Mouse (Mus musculus): Measurements from ENCODE around the gene Ric3.

Gene Ric3

DNA sequence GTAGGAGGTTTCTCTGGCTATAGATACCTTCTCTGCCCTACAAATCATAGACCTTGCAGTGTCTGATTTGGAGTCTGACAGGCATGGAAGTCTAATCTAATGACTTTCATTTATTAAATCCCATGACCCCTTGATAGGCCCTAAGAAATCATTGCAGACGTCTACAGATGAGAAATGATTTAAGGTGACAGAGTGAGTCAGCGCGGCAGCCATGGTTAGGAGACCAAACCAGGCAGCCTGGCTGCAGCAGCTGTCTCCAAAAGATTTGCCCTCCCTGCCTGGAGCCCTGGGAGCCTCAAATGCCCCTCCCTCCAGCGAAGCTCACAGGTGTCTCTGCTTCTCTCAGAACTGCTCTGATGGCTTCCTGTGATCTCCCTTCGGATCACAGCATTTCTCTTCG lies 87.0 kb downstream of the Ric3 start:
- DNase-seq, result no peak

DNA sequence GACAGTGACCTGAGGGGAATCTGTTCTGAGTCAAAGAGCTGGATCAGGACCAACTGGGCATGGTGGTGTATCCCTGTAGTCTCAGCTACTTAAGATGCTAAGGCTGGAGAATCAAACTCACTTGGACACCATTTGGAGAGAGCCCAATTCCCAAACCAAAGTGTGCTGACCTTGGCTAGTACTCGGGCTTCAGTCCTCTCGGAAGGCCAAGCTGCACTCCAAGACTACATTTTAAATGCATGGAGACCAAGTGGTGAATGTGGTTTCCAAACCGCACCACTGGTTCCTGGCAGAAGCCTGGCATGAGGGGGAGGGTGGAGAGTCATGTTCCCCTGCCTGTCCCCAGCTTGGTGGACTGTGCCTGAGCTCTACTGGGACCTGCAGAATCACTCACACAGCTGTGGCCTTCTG lies 89.2 kb downstream of the Ric3 start:
- peak; percentile 72 to 73 for DNase-seq

DNA sequence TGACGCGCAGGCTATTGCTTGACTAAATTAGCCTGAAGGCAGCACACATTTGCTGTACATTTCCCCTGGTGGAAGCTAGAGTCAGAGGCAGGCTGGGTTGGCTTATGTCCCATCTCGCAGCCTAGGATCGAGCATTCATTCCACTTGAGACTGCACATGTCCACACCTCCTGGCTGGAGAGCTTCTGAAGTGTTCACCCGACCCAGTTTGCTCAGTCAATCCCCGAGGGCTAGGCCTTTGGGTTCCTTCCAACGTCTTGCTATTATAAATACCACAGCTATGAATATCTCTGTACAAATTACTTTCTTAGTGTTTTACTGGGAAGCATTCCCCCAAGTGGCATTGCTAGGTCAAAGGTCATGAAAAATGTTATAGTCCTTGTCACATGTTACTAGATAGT lies 89.9 kb downstream of the Ric3 start:
- DNase-seq, result peak; percentile 48 to 53

DNA sequence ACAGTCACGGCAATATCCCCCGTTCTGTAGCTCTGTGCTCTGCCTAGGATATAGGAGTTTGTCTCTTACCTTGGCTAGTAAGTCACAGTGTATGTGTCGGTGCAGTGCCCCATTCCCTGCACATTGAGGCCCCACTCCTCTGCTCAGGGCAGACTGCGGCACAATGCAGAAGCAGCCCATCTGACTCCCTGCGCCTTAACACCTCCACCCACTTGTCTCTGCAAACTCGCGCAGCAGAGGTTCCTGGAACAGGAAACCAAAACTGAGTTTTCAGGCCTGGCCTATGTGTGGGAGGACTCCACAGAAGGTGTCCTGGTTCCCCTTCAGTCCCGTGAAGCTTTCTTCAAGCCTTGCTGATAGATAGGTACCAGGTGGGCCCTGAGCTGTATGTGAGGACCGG lies 91.9 kb downstream of the Ric3 start:
- DNase-seq, result no peak

DNA sequence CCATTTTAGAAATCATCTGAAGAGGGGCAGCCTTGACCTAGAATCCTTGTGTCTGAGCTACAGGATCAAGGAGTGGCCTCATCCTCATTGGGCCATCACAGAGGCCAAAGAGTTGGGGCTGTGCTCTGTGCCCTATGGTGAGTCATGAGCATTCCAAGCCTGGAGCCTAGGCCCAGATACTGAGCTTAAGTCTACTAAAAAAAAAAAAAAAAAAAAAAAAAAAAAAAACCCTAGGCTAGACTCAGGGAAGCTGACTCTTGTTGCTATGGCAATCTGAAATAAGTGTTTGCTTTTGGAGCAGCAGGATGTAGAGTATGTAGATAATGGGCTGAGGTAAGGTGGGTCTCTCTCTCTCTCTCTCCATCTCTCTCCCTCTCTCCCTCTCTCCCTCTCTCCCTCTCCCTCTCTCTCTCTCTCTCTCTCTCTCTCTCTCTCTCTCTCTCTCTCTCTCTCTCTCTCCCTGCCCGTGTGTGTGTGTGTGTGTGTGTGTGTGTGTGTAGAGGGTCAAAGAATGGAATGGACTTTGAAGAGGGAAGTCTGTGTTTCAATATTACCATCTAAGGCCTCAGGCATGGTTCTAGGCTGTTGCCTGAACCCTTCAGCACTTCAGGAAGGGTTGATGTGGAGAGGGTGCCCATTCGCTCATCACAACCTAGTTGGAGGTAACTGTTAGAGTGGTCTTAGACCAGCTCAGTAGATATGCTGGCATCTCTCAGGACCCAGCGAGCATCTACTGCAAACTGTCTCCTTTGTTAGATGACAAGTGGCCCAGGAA lies 97.0 kb downstream of the Ric3 start:
- no peak for DNase-seq

Measured in cerebellum, postnatal 10 days (tissue).